Mouse (Mus musculus): Measurements from ENCODE around the gene Derl3. TPM values are rescaled to one million over a fixed set of nuclear protein-coding genes. Genes with fewer than 3 reads are reported as not detected.
A peak's percentile ranks its signal among the peaks of the same experiment; 100 is the strongest.
"Not testable (repeated sequence)": the region's sequence is repeated elsewhere in the genome, so short reads cannot be mapped to it uniquely, and the experiment has no call there.

The Derl3 gene
- total and polyA plus RNA-seq, 2 experiments from 2014 or later = 0.41 TPM; not detected in 1

- Histone ChIP-seq H3K36me3 (replicated peaks; ENCODE audit: control insufficient read depth, insufficient read depth, low read length) (0 out of 2 replicates have a peak, but pooled peaks cover 10% of the 10 kb centered on the region), H3K4me3 (ENCODE audit: low read depth, low read length) (peak overlapping the region; percentile 60), H3K9me3 (replicated peaks; ENCODE audit: control insufficient read depth, low read length) (no peaks in the 10 kb centered on the region), H3K27me3 (ENCODE audit: control insufficient read depth, insufficient read depth, low read length) (no peaks in the 10 kb centered on the region), H3K9ac (replicated peaks; ENCODE audit: low read depth, low read length) (peak overlapping the region; percentile 61), H3K4me2 (ENCODE audit: low read depth, low read length) (peak overlapping the region; percentile 77), H3K4me1 (ENCODE audit: control insufficient read depth, insufficient read depth) (peaks cover 24% of the 10 kb centered on the region), H3K27ac (ENCODE audit: low read depth) (peak overlapping the region; percentile 93)
- ATAC-seq (ENCODE audit: insufficient read depth, low read depth) (peak; percentile 44), DNase-seq (ENCODE audit: low spot score) (peak; percentile 45)
- TF ChIP-seq CTCF (IDR thresholded peaks at IDR 0.05; ENCODE audit: low read depth) (no peak), EP300 (IDR thresholded peaks at IDR 0.05; ENCODE audit: low read depth) (no peak)
- 4% methylated on average over 26 of the region's 27 CpGs for WGBS
Measured at GRCm38 (mm10) chr10:75859107-75859746, 34.0 kb upstream of the Derl3 start.

- Histone ChIP-seq H3K4me3 (ENCODE audit: low read depth, low read length) (peak within 1 kb of the TSS; percentile 60), H3K27ac (ENCODE audit: low read depth) (peak within 1 kb of the TSS; percentile 93), H3K9ac (replicated peaks; ENCODE audit: low read depth, low read length) (peak within 1 kb of the TSS; percentile 61), H3K4me1 (ENCODE audit: control insufficient read depth, insufficient read depth) (peaks cover 24% of the 10 kb centered on the region), H3K4me2 (ENCODE audit: low read depth, low read length) (peak within 1 kb of the TSS; percentile 77)
- ATAC-seq (ENCODE audit: insufficient read depth, low read depth) (peak; percentile 96), DNase-seq (ENCODE audit: low spot score) (peak; percentile 87)
- H3K36me3 ChIP-seq (replicated peaks; ENCODE audit: control insufficient read depth, insufficient read depth, low read length); H3K27me3 ChIP-seq (ENCODE audit: control insufficient read depth, insufficient read depth, low read length); H3K9me3 ChIP-seq (replicated peaks; ENCODE audit: control insufficient read depth, low read length): not testable (repeated sequence)
- WGBS = under 1% methylated on average over 35 of the region's 46 CpGs
Measured at GRCm38 (mm10) chr10:75859786-75860470, 33.3 kb upstream of the Derl3 start, which contains the start of gene Mif. Gene Mif (minus strand): TSS chr10:75860240.

- Histone ChIP-seq H3K4me1 (ENCODE audit: control insufficient read depth, insufficient read depth) (peaks cover 24% of the 10 kb centered on the region), H3K4me2 (ENCODE audit: low read depth, low read length) (peak overlapping the region; percentile 77), H3K9ac (replicated peaks; ENCODE audit: low read depth, low read length) (no peak overlapping the region), H3K4me3 (ENCODE audit: low read depth, low read length) (no peak overlapping the region), H3K36me3 (replicated peaks; ENCODE audit: control insufficient read depth, insufficient read depth, low read length) (0 out of 2 replicates have a peak, but pooled peaks cover 10% of the 10 kb centered on the region), H3K27me3 (ENCODE audit: control insufficient read depth, insufficient read depth, low read length) (no peaks in the 10 kb centered on the region), H3K27ac (ENCODE audit: low read depth) (peak overlapping the region; percentile 93), H3K9me3 (replicated peaks; ENCODE audit: control insufficient read depth, low read length) (no peaks in the 10 kb centered on the region)
- no peak for TF ChIP-seq EP300 (IDR thresholded peaks at IDR 0.05; ENCODE audit: low read depth)
- no peak for TF ChIP-seq CTCF (IDR thresholded peaks at IDR 0.05; ENCODE audit: low read depth)
- WGBS = 19% methylated on average over 7 of the region's 7 CpGs
- DNase-seq (ENCODE audit: low spot score) = peak; percentile 55
- ATAC-seq (ENCODE audit: insufficient read depth, low read depth) = no peak
Measured at GRCm38 (mm10) chr10:75860746-75861145, 32.5 kb upstream of the Derl3 start.

DNA sequence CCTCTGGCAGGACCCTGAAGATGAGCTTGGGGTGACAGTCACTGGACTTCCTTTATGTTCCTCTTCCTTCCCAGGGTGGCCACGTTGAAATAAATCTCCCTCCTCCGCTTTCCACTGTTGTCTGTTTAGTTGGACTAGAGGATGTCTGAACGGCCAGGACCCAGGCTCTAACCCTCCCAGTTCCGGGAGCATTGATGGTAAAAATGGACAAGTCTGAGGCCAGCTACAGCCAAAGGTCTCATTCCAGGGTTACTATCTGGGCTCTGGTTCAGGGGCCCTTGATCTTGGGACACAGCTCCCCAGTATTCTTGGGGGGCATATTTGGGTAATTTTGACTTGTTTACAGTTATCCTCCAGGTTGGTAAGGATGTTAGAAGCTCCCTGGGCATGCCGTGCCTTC, 31.6 kb upstream of the Derl3 start:
- Histone ChIP-seq H3K9me3 (replicated peaks; ENCODE audit: control insufficient read depth, low read length) (no peaks in the 10 kb centered on the region), H3K27ac (ENCODE audit: low read depth) (no peak overlapping the region)
- 80% methylated on average over 5 of the region's 5 CpGs for WGBS

GRCm38 (mm10) chr10:75872025-75872914, 20.9 kb upstream of the Derl3 start:
- Histone ChIP-seq H3K9me3 (replicated peaks; ENCODE audit: control insufficient read depth, low read length) (no peaks in the 10 kb centered on the region), H3K4me3 (ENCODE audit: low read depth, low read length) (peak overlapping the region; percentile 41), H3K4me2 (ENCODE audit: low read depth, low read length) (peak overlapping the region; percentile 69), H3K9ac (replicated peaks; ENCODE audit: low read depth, low read length) (peak overlapping the region; percentile 33; the same call in 1 of the 2 replicates), H3K27ac (ENCODE audit: low read depth) (peak overlapping the region; percentile 46; the same call in 1 of the 2 replicates), H3K4me1 (ENCODE audit: control insufficient read depth, insufficient read depth) (peaks cover 13% of the 10 kb centered on the region; the same call in 1 of the 2 replicates), H3K27me3 (ENCODE audit: control insufficient read depth, insufficient read depth, low read length) (no peaks in the 10 kb centered on the region), H3K36me3 (replicated peaks; ENCODE audit: control insufficient read depth, insufficient read depth, low read length) (no peaks in the 10 kb centered on the region)
- TF ChIP-seq EP300 (IDR thresholded peaks at IDR 0.05; ENCODE audit: low read depth) (no peak), CTCF (IDR thresholded peaks at IDR 0.05; ENCODE audit: low read depth) (no peak)
- WGBS = 36% methylated on average over 10 of the region's 10 CpGs
- 0 out of 2 replicates have a peak, but pooled peaks have one; percentile 9 for ATAC-seq (ENCODE audit: insufficient read depth, low read depth)
- DNase-seq (ENCODE audit: low spot score) = no peak

More for the DNA sequence above, 31.6 kb upstream of the Derl3 start:
- DNase-seq (ENCODE audit: low spot score) = no peak
- 0 out of 2 replicates have a peak, but pooled peaks cover 10% of the 10 kb centered on the region for H3K36me3 ChIP-seq (replicated peaks; ENCODE audit: control insufficient read depth, insufficient read depth, low read length)
- no peak overlapping the region for H3K4me3 ChIP-seq (ENCODE audit: low read depth, low read length)
- no peak for TF ChIP-seq EP300 (IDR thresholded peaks at IDR 0.05; ENCODE audit: low read depth)
- no peak for TF ChIP-seq CTCF (IDR thresholded peaks at IDR 0.05; ENCODE audit: low read depth)
- H3K9ac ChIP-seq (replicated peaks; ENCODE audit: low read depth, low read length) = no peak overlapping the region
- ATAC-seq (ENCODE audit: insufficient read depth, low read depth) = no peak
- H3K4me2 ChIP-seq (ENCODE audit: low read depth, low read length) = no peak overlapping the region
- H3K4me1 ChIP-seq (ENCODE audit: control insufficient read depth, insufficient read depth) = peaks cover 24% of the 10 kb centered on the region
- H3K27me3 ChIP-seq (ENCODE audit: control insufficient read depth, insufficient read depth, low read length) = no peaks in the 10 kb centered on the region
